Mouse (Mus musculus) small intestine, adult 2 months (tissue): Measurements from ENCODE around the gene Lingo2. TPM values are rescaled to one million over a fixed set of nuclear protein-coding genes. Genes with fewer than 3 reads are reported as not detected.
"Not testable (repeated sequence)": the region's sequence is repeated elsewhere in the genome, so short reads cannot be mapped to it uniquely, and the experiment has no call there.

ENCODE experiments used
- H3K27ac ChIP-seq: fragments of 200-500 bp; 2 replicates; pipeline ENCODE4 v1.5.1; 2012; ENCODE audit warnings: low read depth, low read length, control low read depth, inconsistent platforms; ENCODE audit not compliant: insufficient read depth
- H3K27me3 ChIP-seq: fragments of 200-500 bp; 2 replicates; pipeline ENCODE4 v1.6.1; 2012; ENCODE audit warnings: mild to moderate bottlenecking, moderate library complexity, low read length, inconsistent platforms; ENCODE audit not compliant: control insufficient read depth, insufficient read depth
- H3K36me3 ChIP-seq: fragments of 200-500 bp; 2 replicates; pipeline ENCODE4 v1.6.1; 2012; ENCODE audit warnings: mild to moderate bottlenecking, low read length, control low read depth, inconsistent platforms; ENCODE audit not compliant: control insufficient read depth, insufficient read depth
- H3K4me1 ChIP-seq: fragments of 200-500 bp; 2 replicates; pipeline ENCODE4 v1.6.1; 2012; ENCODE audit warnings: low read length, inconsistent platforms, mixed read lengths; ENCODE audit not compliant: control insufficient read depth, insufficient read depth, insufficient read length
- H3K4me3 ChIP-seq: fragments of 200-500 bp; 2 replicates; pipeline ENCODE4 v1.5.1; 2012; ENCODE audit warnings: low read depth, mild to moderate bottlenecking, control low read depth, inconsistent platforms, low read length, moderate library complexity
- CTCF ChIP-seq: fragments of 200-500 bp; IDR thresholded peaks from 2 replicates; pipeline ENCODE4 v1.5.1; 2012; ENCODE audit warnings: low read depth, mild to moderate bottlenecking, control low read depth, inconsistent platforms, low read length, moderate library complexity, mixed read lengths; ENCODE audit not compliant: insufficient replicate concordance, insufficient read length; ENCODE audit errors: extremely low read depth
- POLR2A ChIP-seq: fragments of 200-500 bp; IDR thresholded peaks from 2 replicates; pipeline ENCODE4 v1.6.1; 2012; ENCODE audit warnings: low read depth, mild to moderate bottlenecking, control low read depth, inconsistent platforms, low read length, moderate library complexity
- WGBS: fragments of 180-500 bp; shearing (Covaris S2); methylation state at CpG from one replicate; pipeline ENCODE4 v1.1.7; 2018; 5-methylcytosine and 5-hydroxymethylcytosine counted together
- polyA plus RNA-seq: library from polyadenylated mRNA; depleted of rRNA; stranded (reverse); fragments of >200 nt; gene quantifications from 2 replicates; pipeline ENCODE4 v1.2.3, GENCODE M21; 2012

The Lingo2 gene
- polyA plus RNA-seq, 1 experiment = not detected

GRCm38 (mm10) chr4:35704126-35704525, 1247.4 kb downstream of the Lingo2 start:
- no peak for TF ChIP-seq CTCF
- TF ChIP-seq POLR2A = no peak
- H3K4me3 ChIP-seq = no peak overlapping the region
- H3K27me3 ChIP-seq = no peaks in the 10 kb centered on the region
- WGBS = 38% methylated on average over 2 of the region's 2 CpGs
- no peaks in the 10 kb centered on the region for H3K36me3 ChIP-seq
- H3K4me1 ChIP-seq = no peaks in the 10 kb centered on the region
- no peak overlapping the region for H3K27ac ChIP-seq

DNA sequence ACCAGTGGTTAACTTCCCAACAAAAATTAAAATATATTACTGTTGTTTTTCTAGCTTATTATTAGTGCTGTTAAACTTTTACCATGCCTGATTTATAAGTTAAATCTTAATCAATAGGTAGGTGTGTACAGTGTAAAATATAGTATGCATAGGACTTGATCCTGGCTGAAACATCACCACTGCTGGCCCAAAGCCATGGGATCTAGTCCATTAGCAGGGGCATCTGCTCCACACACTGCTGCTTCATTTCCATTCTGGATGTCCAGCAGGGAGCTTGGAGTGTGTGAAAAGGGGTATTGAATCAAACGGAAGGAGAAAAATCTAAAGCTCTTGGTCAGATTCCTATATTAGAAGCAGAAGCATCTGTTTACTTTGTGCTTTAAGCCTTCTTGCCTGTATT, 1248.9 kb downstream of the Lingo2 start:
- Histone ChIP-seq H3K36me3 (no peaks in the 10 kb centered on the region), H3K4me3 (no peak overlapping the region), H3K4me1 (no peaks in the 10 kb centered on the region), H3K27ac (no peak overlapping the region), H3K27me3 (no peaks in the 10 kb centered on the region)
- 80% methylated on average over 1 of the region's 1 CpGs for WGBS
- TF ChIP-seq CTCF = no peak
- no peak for TF ChIP-seq POLR2A

DNA sequence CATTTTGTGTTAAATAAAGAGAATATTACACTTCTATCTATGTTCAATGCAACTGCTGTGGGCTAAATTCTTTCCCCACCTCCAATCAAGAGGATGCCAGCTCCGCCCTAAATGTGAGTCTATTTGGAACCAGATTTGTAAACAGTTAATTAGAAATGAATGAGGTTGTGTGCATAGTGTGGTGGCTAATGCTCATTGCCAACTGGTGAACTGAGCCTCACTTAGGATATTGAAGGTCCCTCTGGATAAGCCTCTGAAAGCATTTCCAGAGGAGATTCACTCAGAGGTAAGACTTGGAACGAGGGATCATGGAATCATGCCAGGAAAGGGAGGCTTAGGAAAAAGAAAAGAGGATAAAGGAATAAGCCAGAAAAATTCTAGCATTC, 1256.4 kb downstream of the Lingo2 start:
- no peak overlapping the region for H3K27ac ChIP-seq
- no peaks in the 10 kb centered on the region for H3K27me3 ChIP-seq
- H3K36me3 ChIP-seq = no peaks in the 10 kb centered on the region
- TF ChIP-seq POLR2A = no peak
- no peak for TF ChIP-seq CTCF
- no peak overlapping the region for H3K4me3 ChIP-seq
- 75% methylated on average over 2 of the region's 2 CpGs for WGBS
- H3K4me1 ChIP-seq = no peaks in the 10 kb centered on the region

DNA sequence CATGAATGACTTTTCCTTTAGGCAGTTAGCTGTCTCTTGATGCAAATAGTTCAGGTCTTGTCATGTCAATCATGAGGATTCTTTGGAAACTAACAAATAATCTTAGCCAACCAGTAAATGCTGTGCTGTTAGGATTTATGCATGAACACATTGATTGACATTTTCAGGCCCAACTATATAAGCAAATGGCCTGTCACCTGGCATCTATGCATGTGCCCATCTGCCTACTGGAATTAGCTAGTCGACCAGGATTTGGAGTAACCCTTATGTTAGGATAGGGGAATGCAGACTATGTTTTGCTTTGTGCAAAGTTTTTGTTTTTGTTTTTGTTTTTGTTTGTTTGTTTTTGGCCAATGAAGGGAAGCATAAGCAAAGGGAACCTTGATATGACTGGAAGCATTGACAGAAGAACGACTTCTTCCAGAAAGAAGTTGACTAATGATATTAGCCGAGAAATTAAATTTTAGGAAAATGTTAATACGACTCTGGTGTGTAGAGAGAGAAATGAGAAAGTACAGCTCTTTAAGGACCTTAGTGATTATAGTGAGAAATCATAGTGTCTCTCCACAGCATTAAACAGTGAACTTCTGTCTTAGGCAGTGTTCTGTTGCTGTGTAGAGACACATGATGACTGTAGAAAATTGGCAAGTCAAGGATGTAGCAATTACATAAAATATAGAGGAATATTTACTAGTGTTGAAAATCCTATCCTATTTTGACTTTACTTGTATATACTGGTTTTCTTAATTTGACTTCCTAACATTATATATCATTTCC, 1257.0 kb downstream of the Lingo2 start:
- H3K36me3 ChIP-seq = no peaks in the 10 kb centered on the region
- WGBS = 89% methylated on average over 4 of the region's 4 CpGs
- H3K27ac ChIP-seq = no peak overlapping the region
- TF ChIP-seq CTCF (no peak), POLR2A (no peak)
- H3K4me1 ChIP-seq = no peaks in the 10 kb centered on the region
- H3K27me3 ChIP-seq = no peaks in the 10 kb centered on the region
- H3K4me3 ChIP-seq = no peak overlapping the region

DNA sequence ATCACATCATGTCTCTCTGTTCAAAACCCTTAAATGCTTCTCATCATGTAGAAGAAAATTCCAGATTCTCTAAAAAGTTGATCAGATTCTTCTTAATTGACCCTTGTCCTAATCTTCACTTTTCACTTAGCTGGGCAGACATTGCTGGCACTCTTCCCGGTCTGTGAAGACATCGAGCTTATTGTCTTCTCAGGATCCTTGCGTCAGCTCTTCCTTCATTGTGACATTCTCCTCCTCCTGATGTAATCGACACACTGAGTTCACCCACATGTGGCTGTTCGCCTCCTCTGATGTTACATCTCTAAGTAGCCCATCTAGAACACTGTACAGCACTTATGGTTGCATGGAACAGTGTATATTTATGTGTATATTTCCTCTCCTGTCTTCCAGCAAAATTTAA, 1261.0 kb downstream of the Lingo2 start:
- Histone ChIP-seq H3K27ac (no peak overlapping the region), H3K4me1 (no peaks in the 10 kb centered on the region), H3K4me3 (no peak overlapping the region), H3K36me3 (no peaks in the 10 kb centered on the region), H3K27me3 (no peaks in the 10 kb centered on the region)
- TF ChIP-seq POLR2A (no peak), CTCF (no peak)
- 54% methylated on average over 5 of the region's 5 CpGs for WGBS

DNA sequence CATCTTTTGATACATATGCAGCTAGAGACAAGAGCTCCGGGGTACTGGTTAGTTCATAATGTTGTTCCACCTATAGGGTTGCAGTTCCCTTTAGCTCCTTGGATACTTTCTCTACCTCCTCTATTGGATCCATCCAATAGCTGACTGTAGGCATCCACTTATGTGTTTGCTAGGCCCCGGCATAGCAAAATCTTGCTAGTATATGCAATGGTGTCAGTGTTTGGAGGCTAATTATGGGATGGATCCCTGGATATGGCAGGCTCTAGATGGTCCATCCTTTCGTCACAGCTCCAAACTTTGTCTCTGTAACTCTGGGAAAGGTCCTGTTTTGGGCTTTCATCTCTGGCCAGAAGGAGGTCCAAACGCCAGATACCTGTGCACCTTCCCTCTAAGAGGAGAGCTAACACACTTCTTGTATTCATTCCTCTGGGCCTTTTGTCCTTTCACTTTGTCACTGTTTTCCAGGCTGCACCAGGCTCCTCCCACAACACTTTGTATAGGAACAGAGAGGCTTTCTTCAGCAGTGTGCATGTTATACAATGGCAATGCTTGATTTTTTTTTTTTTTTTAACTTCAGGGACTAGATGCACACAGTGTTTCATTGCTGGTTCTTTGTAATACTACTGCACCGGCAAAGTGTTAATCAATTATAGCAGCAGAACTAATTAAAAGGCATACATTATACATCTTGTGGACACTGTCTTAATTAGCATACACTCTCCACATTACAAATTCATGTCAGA, 1262.9 kb downstream of the Lingo2 start:
- H3K4me1 ChIP-seq, H3K27ac ChIP-seq: not testable (repeated sequence)
- WGBS = 83% methylated on average over 5 of the region's 5 CpGs

More for the DNA sequence above, 1262.9 kb downstream of the Lingo2 start:
- not testable (repeated sequence) for H3K27me3 ChIP-seq, H3K4me3 ChIP-seq, H3K36me3 ChIP-seq
